Mouse (Mus musculus) inflammation-experienced regulatory T-cells (primary cell): ENCODE data around the gene Kcnab1. TPM values are rescaled to one million over a fixed set of nuclear protein-coding genes. Genes with fewer than 3 reads are reported as not detected.

Experiments
- polyA plus RNA-seq, 2 experiments: library from polyadenylated mRNA; unstranded; fragments of 100-300 nt; shearing (Covaris generic); gene quantifications; one replicate each; pipeline ENCODE4 v1.2.1; 2017

Kcnab1 gene
- 1 to 10 TPM in 1 of 2 experiments, under 1 TPM in 1; 0.74 to 4.0 TPM for polyA plus RNA-seq

DNA sequence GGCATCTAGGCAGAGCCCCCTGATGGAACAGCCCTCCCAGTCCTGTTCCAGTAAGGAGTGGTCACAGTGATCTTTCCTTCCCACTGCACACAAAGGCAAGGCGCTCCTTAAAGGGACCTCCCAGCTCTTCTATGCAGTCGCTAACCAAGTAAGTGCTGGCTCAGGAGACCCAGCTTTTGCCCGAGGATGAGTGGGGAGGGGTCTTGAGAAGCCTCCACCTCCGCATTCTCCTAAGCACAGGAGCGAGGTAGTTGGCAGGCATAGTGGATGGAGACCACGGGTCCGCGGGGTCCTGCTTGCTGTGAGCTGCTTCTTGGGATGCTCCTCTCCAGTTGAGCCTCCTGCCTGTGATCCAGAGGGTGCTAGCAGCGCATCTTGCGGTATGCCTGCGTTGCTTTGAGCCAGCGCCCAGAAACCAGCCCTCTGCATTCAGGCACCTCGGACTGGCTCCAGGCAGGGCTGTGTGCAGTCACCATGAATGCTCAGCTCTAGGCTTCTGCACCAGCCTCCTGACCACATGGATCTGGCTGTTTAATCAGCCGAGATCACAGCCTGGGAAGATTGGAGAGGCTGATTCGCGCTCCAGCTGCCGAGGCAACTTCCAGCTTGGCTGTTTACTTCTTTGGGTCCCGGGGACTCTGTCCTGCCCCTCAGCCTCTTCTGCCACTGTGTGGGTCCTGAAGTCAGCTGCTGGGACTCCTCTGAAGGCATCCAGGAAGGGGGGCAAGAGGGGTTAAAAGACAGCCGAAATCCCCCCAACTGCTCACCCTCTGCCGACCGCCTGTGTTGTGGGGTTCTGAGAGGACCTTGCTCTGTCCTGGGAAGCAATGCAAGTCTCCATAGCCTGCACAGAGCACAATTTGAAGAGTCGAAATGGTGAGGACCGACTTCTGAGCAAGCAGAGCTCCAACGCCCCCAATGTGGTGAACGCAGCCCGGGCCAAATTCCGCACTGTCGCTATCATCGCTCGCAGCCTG is at the start of gene Kcnab1:
Gene Kcnab1 (plus strand): TSS at position 440 of the 977 bp plus-strand sequence.

DNA sequence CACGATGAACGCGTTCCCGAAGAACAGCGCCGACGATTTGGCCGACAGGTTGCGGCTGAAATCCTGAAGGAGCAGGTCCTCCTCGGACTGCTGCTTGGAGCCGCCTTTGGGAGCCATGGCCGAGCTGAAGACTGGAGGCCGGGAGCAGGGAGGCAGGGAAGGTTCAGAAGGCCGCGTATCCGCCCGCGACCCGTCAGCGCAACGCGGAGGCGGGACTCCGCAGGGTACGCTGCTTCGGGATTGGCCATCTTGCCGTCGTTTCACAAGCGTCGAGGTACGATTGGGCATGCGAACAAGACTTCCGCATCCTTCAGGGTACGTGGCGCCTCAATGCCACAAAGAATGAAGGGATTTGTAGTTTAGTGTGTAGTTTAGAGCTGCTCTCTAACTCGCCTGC is 283.2 kb downstream of the Kcnab1 start, which contains the start of gene Ssr3:
Gene Ssr3 (minus strand): TSS at position 203 of the 397 bp plus-strand sequence.

